Comparison of ENCODE assay signal across 9 mouse cellular contexts in the genomic region with DNA sequence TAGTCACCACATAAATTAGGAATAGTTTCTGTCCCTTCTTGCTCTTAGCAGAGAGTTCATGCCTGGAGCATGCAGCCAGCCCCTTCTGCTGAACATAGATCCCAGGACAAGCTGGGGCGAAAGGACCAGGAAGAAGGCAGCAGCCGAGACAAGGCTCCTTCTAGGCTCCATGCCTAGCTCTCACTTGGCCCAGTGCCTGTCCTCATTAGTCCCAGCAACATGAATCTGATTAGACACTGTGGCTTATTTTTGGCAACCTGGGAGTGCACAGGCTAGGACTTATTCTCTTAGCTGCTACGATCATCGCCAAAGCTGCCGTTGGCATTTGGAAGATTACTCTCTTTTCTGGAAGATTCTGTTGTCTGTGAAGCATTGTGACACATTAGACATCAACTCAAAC.
DNase-seq lines count a peak whose midpoint lies in the region; ATAC-seq and TF ChIP-seq lines count a peak whose summit lies in the region.
"Had no signal": no experiment of that assay in that cellular context is flagged by ENCODE, and none has a peak within 500 bp of the region (broad histone marks: within the 10 kb centered on the region; RNA-seq: fewer than 3 reads in every experiment).

No protein-coding gene starts in this region.

- no peaks in the 10 kb centered on the region for H3K9me3 ChIP-seq in kidney, embryonic 14.5 days (ENCODE audit: control insufficient read depth, low read length)
- H3K9me3 ChIP-seq: neural tube, embryonic 12.5 days had no signal

- peak; percentile 51 for DNase-seq in kidney, adult 2 months
- DNase-seq in cerebellum, postnatal 10 days, result peak; percentile 97
- DNase-seq in heart, postnatal 36 days, result peak; percentile 11 to 28
- peak; percentile 37 to 80 for DNase-seq in left cerebral cortex, adult 9 months (ENCODE audit: low spot score in 2 of 2)
- DNase-seq in telencephalon, adult 2 months (ENCODE audit: low read depth, low spot score), result peak; percentile 72
- DNase-seq in urinary bladder, adult 18-20 months (ENCODE audit: low spot score in 2 of 2), result no peak
- no peak for DNase-seq in thymus, postnatal 14 days

- H3K9ac ChIP-seq in kidney, embryonic 14.5 days (ENCODE audit: low read depth, low read length), result no peak overlapping the region
- H3K9ac ChIP-seq: neural tube, embryonic 12.5 days had no signal

- no peak overlapping the region for H3K4me3 ChIP-seq in kidney, adult 2 months (ENCODE audit: insufficient read depth, low read depth, low read length)
- no peak overlapping the region for H3K4me3 ChIP-seq in kidney, embryonic 14.5 days (ENCODE audit: low read length)
- H3K4me3 ChIP-seq: neural tube, embryonic 12.5 days had no signal

- H3K4me2 ChIP-seq in kidney, embryonic 14.5 days (replicated peaks; ENCODE audit: low read depth, low read length), result no peak overlapping the region
- H3K4me2 ChIP-seq: neural tube, embryonic 12.5 days had no signal

- no peaks in the 10 kb centered on the region for H3K36me3 ChIP-seq in kidney, adult 2 months (ENCODE audit: control insufficient read depth, insufficient read depth, low read length)
- H3K36me3 ChIP-seq in kidney, embryonic 14.5 days (ENCODE audit: control insufficient read depth, insufficient read depth, low read length), result no peaks in the 10 kb centered on the region
- H3K36me3 ChIP-seq: neural tube, embryonic 12.5 days had no signal

- TF ChIP-seq CTCF in kidney, adult 2 months (conservative IDR thresholded peaks at IDR 0.05; ENCODE audit: insufficient read depth, insufficient read length, low read depth, low read length), result no peak

- no peak overlapping the region for H3K27ac ChIP-seq in kidney, adult 2 months (ENCODE audit: insufficient read depth, low read depth, low read length)
- H3K27ac ChIP-seq in kidney, embryonic 14.5 days (ENCODE audit: low read depth, low read length), result no peak overlapping the region
- H3K27ac ChIP-seq: neural tube, embryonic 12.5 days had no signal

- H3K27me3 ChIP-seq in kidney, adult 2 months (replicated peaks; ENCODE audit: control insufficient read depth, insufficient read depth, low read length), result no peaks in the 10 kb centered on the region
- no peaks in the 10 kb centered on the region for H3K27me3 ChIP-seq in kidney, embryonic 14.5 days (ENCODE audit: control insufficient read depth, insufficient read depth, low read length)
- H3K27me3 ChIP-seq: neural tube, embryonic 12.5 days had no signal

- intact Hi-C loops in heart, postnatal 36 days (cut with DNase I), result no loop called here

- WGBS in kidney, adult 2 months, result 50% methylated on average over 5 of the region's 5 CpGs
- 82% methylated on average over 5 of the region's 5 CpGs for WGBS in kidney, embryonic 14.5 days

- no peaks in the 10 kb centered on the region for H3K4me1 ChIP-seq in kidney, adult 2 months (ENCODE audit: control insufficient read depth, insufficient read depth, low read length)
- H3K4me1 ChIP-seq in kidney, embryonic 14.5 days (ENCODE audit: control insufficient read depth, insufficient read depth, low read length), result no peaks in the 10 kb centered on the region
- H3K4me1 ChIP-seq: neural tube, embryonic 12.5 days had no signal

- ATAC-seq in kidney, embryonic 14.5 days (ENCODE audit: low FRiP score, low TSS enrichment), result no peak

- TF ChIP-seq POLR2A in kidney, adult 2 months (IDR thresholded peaks at IDR 0.05; ENCODE audit: low read depth, low read length), result no peak

Comparison
In these comparisons a context has a peak if more than half of its experiments do, and no peak if none do; other contexts are left out.
1. DNase-seq: peak in kidney, adult 2 months (single experiment), cerebellum, postnatal 10 days (2 of 2), heart, postnatal 36 days (2 of 2), left cerebral cortex, adult 9 months (2 of 2) and telencephalon, adult 2 months (single experiment); none in urinary bladder, adult 18-20 months (0 of 2) and thymus, postnatal 14 days (single experiment).